Mouse (Mus musculus): ENCODE data around the gene Stx2.

- TF ChIP-seq GATA1 (IDR thresholded peaks at IDR 0.05; ENCODE audit: low read length): no peak
- no peak for TF ChIP-seq TAL1 (IDR thresholded peaks at IDR 0.05; ENCODE audit: low read length)
Measured at GRCm38 (mm10) chr5:129037739-129038138, 29.4 kb upstream of the Stx2 start.

All from erythroblast, embryonic 14.5 days (primary cell).